Mouse (Mus musculus): ENCODE data around the gene Tmem178b.

- no peak for TF ChIP-seq CTCF (IDR thresholded peaks at IDR 0.05; ENCODE audit: low read depth)
- no peak for TF ChIP-seq EP300 (IDR thresholded peaks at IDR 0.05; ENCODE audit: low read depth)
Measured at GRCm38 (mm10) chr6:40208014-40208413, 334.9 kb downstream of the Tmem178b start.
